Mouse (Mus musculus): Measurements from ENCODE around the gene Rbl2. TPM values are rescaled to one million over a fixed set of nuclear protein-coding genes. Genes with fewer than 3 reads are reported as not detected.

The Rbl2 gene
- polyA plus RNA-seq, 1 experiment from 2014 or later, result 12.9 TPM

Other genes starting within 250 kb of the Rbl2 start
- gene Chd9, start 241.7 kb upstream of the Rbl2 start, polyA plus RNA-seq (2015; fragmentation: Nextera tagmentation; extraction: Ambion mirVana), result 154 and 226 TPM in 2 replicates
- gene Aktip, start 129.9 kb downstream of the Rbl2 start, polyA plus RNA-seq (2015; fragmentation: Nextera tagmentation; extraction: Ambion mirVana), result 43.0 and 44.9 TPM in 2 replicates
- gene Rpgrip1l, start 243.2 kb downstream of the Rbl2 start, polyA plus RNA-seq (2015; fragmentation: Nextera tagmentation; extraction: Ambion mirVana), result 6.2 and 9.3 TPM in 2 replicates
- gene Fto, start 243.5 kb downstream of the Rbl2 start, polyA plus RNA-seq (2015; fragmentation: Nextera tagmentation; extraction: Ambion mirVana), result 55.3 and 59.7 TPM in 2 replicates

Data from intestine, embryonic 15.5 days (tissue).